Mouse (Mus musculus): ENCODE data around the gene Ugt1a6b. TPM values are rescaled to one million over a fixed set of nuclear protein-coding genes. Genes with fewer than 3 reads are reported as not detected.
"Not testable (repeated sequence)": the region's sequence is repeated elsewhere in the genome, so short reads cannot be mapped to it uniquely, and the experiment has no call there.

The Ugt1a6b gene
- polyA plus RNA-seq, 1 experiment from 2014 or later, result 2.0 TPM

DNA sequence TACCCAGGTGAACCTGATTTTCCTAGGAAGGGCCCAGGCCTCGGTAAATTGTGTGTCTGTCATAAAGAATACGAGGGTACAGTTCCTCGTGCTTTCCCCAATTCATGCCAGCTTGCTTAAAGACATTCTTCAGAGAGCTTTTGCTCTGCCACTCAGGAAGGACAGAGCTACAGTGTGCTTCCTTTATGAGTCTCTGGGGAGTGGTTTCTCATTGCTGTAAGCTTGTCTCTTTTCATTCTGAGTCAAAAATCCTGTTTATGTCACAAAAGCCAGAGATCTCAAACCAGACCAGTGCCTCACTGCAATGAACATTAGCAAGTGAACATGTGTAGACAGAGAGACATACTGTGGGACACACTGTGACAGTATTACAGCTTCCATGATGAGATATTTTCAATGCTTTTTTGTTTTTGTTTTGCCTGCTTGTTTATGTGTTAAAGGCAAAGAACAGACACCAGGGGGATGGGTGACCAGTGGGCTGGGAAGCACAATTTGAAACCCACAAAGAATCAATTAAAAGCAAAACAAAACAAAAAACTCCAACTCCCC is 30.9 kb downstream of the Ugt1a6b start:
- H3K4me3 ChIP-seq (ENCODE audit: low read depth, low read length), result no peak overlapping the region
- peaks cover 2% of the 10 kb centered on the region; the same call in 1 of the 2 replicates for H3K4me1 ChIP-seq (ENCODE audit: control insufficient read depth, insufficient read depth, low read length)
- no peaks in the 10 kb centered on the region for H3K27me3 ChIP-seq (ENCODE audit: control insufficient read depth, insufficient read depth, low read length)
- peak overlapping the region; percentile 34 for H3K27ac ChIP-seq (ENCODE audit: low read length)
- no peaks in the 10 kb centered on the region for H3K36me3 ChIP-seq (ENCODE audit: control insufficient read depth, insufficient read depth, low read length)
- H3K4me2 ChIP-seq (replicated peaks; ENCODE audit: low read depth, low read length), result no peak overlapping the region
- H3K9me3 ChIP-seq (ENCODE audit: control insufficient read depth, low read depth, low read length), result no peaks in the 10 kb centered on the region
- no peak overlapping the region for H3K9ac ChIP-seq (replicated peaks; ENCODE audit: low read depth, low read length)
- 61% methylated on average over 3 of the region's 3 CpGs for WGBS
- ATAC-seq (ENCODE audit: insufficient number of reproducible peaks, insufficient read depth, low FRiP score, low read depth), result 0 out of 2 replicates have a peak, but pooled peaks have one; percentile 43

DNA sequence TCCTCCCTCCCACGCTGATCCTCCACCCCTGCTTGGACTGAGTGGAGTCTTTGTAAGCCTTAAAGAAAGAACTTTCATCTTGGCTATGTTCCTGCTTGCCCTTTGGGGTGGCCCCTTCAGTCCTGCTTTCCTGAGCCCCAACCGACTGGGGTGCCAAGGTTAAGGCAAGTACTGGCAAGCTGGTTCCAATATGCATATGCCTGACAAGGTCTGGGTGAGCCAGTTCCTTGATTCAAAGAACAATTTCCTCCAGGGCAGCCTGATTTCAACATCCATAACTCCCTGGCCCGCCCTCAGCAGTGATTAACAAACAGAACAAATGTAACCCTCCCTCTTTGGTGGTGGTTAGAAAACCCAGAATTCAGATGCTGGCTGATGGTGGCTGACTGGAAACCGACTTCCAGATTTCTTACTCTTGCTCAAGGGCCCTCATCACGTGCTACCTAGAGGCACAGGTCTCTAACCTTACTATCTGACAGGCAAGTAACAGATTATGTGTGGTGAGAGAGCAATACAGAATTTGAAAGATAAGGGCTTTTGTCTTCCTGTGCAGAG is 31.5 kb downstream of the Ugt1a6b start, which contains the start of gene Ugt1a6a:
TSS of gene Ugt1a6a (plus strand) at position 353 of the 555 bp plus-strand sequence.
- not testable (repeated sequence) for H3K9ac ChIP-seq (replicated peaks; ENCODE audit: low read depth, low read length); H3K4me3 ChIP-seq (ENCODE audit: low read depth, low read length); H3K36me3 ChIP-seq (ENCODE audit: control insufficient read depth, insufficient read depth, low read length); H3K9me3 ChIP-seq (ENCODE audit: control insufficient read depth, low read depth, low read length); H3K4me1 ChIP-seq (ENCODE audit: control insufficient read depth, insufficient read depth, low read length); H3K27me3 ChIP-seq (ENCODE audit: control insufficient read depth, insufficient read depth, low read length)
- peak within 1 kb of the TSS; percentile 34 for H3K27ac ChIP-seq (ENCODE audit: low read length)
- WGBS, result 40% methylated on average over 5 of the region's 5 CpGs
- H3K4me2 ChIP-seq (replicated peaks; ENCODE audit: low read depth, low read length), result 0 out of 2 replicates have a peak within 1 kb of the TSS, but pooled peaks have one; percentile 12
- ATAC-seq (ENCODE audit: insufficient number of reproducible peaks, insufficient read depth, low FRiP score, low read depth), result peak; percentile 74; the same call in 1 of the 2 replicates

DNA sequence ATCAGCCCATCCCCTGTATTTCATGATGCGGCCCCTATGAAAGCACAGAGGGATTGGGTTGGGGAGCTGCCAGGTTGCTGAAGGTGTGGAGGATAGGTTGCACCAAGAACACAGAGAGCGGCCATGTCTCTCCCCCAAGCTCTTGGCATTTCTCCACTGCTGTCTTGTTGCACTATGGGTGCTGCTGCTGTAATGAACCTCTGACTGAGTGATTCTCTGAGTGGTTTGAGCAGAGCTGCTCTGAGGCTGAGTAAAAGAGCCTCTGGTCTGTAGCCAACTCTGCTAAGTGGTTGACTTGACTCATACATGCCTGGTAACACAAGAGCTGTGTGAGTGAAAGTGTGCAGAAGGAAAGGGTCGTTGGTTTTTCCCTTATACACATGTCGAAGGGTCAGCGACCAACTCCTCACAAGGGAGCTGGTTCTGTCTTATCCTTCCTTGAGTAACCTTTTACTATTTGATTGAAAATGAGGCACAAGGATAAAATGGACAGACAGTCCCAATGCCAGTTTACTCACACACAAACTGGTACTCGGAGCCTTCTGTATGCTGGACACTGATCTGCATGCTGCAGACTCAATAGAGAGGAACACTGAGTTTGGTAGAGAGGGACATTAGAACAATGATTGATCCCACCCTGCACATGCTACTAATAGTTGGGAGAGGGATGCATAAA is 32.3 kb downstream of the Ugt1a6b start:
- not testable (repeated sequence) for H3K27ac ChIP-seq (ENCODE audit: low read length); H3K4me3 ChIP-seq (ENCODE audit: low read depth, low read length); H3K9ac ChIP-seq (replicated peaks; ENCODE audit: low read depth, low read length); H3K4me1 ChIP-seq (ENCODE audit: control insufficient read depth, insufficient read depth, low read length); H3K9me3 ChIP-seq (ENCODE audit: control insufficient read depth, low read depth, low read length); H3K36me3 ChIP-seq (ENCODE audit: control insufficient read depth, insufficient read depth, low read length); H3K27me3 ChIP-seq (ENCODE audit: control insufficient read depth, insufficient read depth, low read length)
- ATAC-seq (ENCODE audit: insufficient number of reproducible peaks, insufficient read depth, low FRiP score, low read depth), result peak; percentile 51
- 91% methylated on average over 5 of the region's 6 CpGs for WGBS
- H3K4me2 ChIP-seq (replicated peaks; ENCODE audit: low read depth, low read length), result 0 out of 2 replicates have a peak overlapping the region, but pooled peaks have one; percentile 12

DNA sequence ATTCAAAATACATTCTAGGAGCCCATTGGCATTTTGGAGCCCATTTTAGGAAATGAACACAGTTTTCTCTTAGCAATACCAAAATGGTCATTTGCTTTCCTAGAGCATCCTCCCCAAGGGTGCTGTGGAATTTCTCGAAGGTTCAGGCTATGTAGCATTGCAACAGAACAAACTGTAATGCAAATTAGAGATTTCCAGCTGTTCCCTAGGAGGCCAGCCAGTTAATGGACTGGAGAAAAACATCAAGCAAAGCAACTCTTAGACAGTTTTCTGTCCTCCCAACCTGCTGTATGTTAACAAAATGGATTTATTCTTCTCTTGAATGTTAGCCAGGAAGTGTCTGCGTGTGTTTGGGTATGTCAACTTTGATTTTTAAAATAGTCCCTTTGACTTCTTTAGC is 33.6 kb downstream of the Ugt1a6b start:
- no peak overlapping the region for H3K27ac ChIP-seq (ENCODE audit: low read length)
- no peaks in the 10 kb centered on the region for H3K27me3 ChIP-seq (ENCODE audit: control insufficient read depth, insufficient read depth, low read length)
- peaks cover 2% of the 10 kb centered on the region; the same call in 1 of the 2 replicates for H3K4me1 ChIP-seq (ENCODE audit: control insufficient read depth, insufficient read depth, low read length)
- H3K4me3 ChIP-seq (ENCODE audit: low read depth, low read length), result no peak overlapping the region
- 69% methylated on average over 2 of the region's 2 CpGs for WGBS
- no peaks in the 10 kb centered on the region for H3K9me3 ChIP-seq (ENCODE audit: control insufficient read depth, low read depth, low read length)
- no peaks in the 10 kb centered on the region for H3K36me3 ChIP-seq (ENCODE audit: control insufficient read depth, insufficient read depth, low read length)
- H3K9ac ChIP-seq (replicated peaks; ENCODE audit: low read depth, low read length), result no peak overlapping the region
- ATAC-seq (ENCODE audit: insufficient number of reproducible peaks, insufficient read depth, low FRiP score, low read depth), result no peak
- H3K4me2 ChIP-seq (replicated peaks; ENCODE audit: low read depth, low read length), result no peak overlapping the region

DNA sequence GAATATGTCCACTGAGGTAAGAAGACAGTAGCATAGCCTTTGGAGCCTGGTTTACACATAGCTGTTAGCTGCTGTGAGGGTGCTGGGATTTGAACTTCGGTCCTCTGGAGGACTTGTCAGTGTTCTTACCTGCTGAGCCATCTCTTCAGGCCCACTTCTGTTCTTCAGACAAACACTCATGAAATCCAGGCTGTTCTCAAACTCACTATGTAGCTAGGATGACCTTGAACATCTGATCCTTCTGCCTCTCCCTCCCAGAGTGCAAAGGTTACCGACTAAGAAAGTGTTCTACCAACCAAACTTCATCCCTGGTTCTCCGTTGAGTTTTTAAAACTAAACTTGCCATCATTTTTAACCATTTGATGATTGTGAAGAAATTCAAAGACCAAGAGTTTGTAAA is 34.2 kb downstream of the Ugt1a6b start:
- ATAC-seq (ENCODE audit: insufficient number of reproducible peaks, insufficient read depth, low FRiP score, low read depth), result no peak
- Histone ChIP-seq H3K9me3 (ENCODE audit: control insufficient read depth, low read depth, low read length) (no peaks in the 10 kb centered on the region), H3K4me3 (ENCODE audit: low read depth, low read length) (no peak overlapping the region), H3K27ac (ENCODE audit: low read length) (no peak overlapping the region), H3K9ac (replicated peaks; ENCODE audit: low read depth, low read length) (no peak overlapping the region), H3K4me2 (replicated peaks; ENCODE audit: low read depth, low read length) (no peak overlapping the region), H3K36me3 (ENCODE audit: control insufficient read depth, insufficient read depth, low read length) (no peaks in the 10 kb centered on the region), H3K27me3 (ENCODE audit: control insufficient read depth, insufficient read depth, low read length) (no peaks in the 10 kb centered on the region), H3K4me1 (ENCODE audit: control insufficient read depth, insufficient read depth, low read length) (peaks cover 2% of the 10 kb centered on the region; the same call in 1 of the 2 replicates)
- WGBS, result 84% methylated on average over 3 of the region's 3 CpGs

DNA sequence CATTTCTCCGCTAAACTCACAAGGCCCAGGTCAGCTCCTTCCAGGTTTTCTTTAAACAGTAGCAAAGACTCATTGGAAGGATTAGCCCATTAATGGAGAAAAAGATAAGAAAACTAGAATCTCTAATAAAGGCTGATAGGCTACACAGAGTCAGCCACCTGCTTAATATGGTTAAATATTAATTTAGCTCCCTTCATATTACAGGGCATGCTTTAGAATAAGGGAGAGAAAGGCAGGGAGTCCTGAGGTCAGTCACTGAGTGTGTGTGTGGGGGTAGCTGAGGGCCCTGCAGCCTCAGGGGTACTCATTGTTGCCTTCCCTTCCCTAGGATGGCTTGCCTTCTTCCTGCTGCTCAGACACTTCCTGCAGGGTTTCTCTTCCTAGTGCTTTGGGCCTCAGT is 35.1 kb downstream of the Ugt1a6b start:
- H3K4me2 ChIP-seq (replicated peaks; ENCODE audit: low read depth, low read length), result no peak overlapping the region
- H3K27me3 ChIP-seq (ENCODE audit: control insufficient read depth, insufficient read depth, low read length), result no peaks in the 10 kb centered on the region
- WGBS, result 85% methylated on average over 1 of the region's 1 CpGs
- no peak overlapping the region for H3K9ac ChIP-seq (replicated peaks; ENCODE audit: low read depth, low read length)
- no peaks in the 10 kb centered on the region for H3K36me3 ChIP-seq (ENCODE audit: control insufficient read depth, insufficient read depth, low read length)
- H3K27ac ChIP-seq (ENCODE audit: low read length), result no peak overlapping the region
- peaks cover 2% of the 10 kb centered on the region; the same call in 1 of the 2 replicates for H3K4me1 ChIP-seq (ENCODE audit: control insufficient read depth, insufficient read depth, low read length)
- no peak overlapping the region for H3K4me3 ChIP-seq (ENCODE audit: low read depth, low read length)
- no peaks in the 10 kb centered on the region for H3K9me3 ChIP-seq (ENCODE audit: control insufficient read depth, low read depth, low read length)
- ATAC-seq (ENCODE audit: insufficient number of reproducible peaks, insufficient read depth, low FRiP score, low read depth), result no peak

DNA sequence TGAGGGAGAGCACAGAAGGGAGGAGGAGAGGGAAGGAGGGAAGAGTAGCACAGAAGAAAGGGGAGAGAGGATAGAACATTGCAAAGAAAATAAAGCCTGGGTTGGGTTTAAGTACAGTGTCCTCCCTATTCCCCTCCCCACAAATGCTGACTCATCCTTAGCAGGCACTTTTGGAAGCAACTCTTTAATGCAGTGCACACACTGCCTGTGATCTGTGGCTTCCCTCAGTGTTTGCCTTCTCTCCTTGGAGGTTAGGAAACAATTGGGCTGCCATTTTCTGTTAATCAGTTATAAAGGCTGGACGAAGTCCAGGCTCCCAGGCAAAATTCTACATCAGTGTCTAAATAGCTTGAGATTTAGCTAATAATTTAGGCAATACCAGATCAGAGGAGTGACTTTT is 37.4 kb downstream of the Ugt1a6b start:
- ATAC-seq (ENCODE audit: insufficient number of reproducible peaks, insufficient read depth, low FRiP score, low read depth), result peak; percentile 83; the same call in 1 of the 2 replicates
- not testable (repeated sequence) for H3K27ac ChIP-seq (ENCODE audit: low read length); H3K4me2 ChIP-seq (replicated peaks; ENCODE audit: low read depth, low read length); H3K9me3 ChIP-seq (ENCODE audit: control insufficient read depth, low read depth, low read length); H3K9ac ChIP-seq (replicated peaks; ENCODE audit: low read depth, low read length); H3K4me3 ChIP-seq (ENCODE audit: low read depth, low read length); H3K27me3 ChIP-seq (ENCODE audit: control insufficient read depth, insufficient read depth, low read length); H3K4me1 ChIP-seq (ENCODE audit: control insufficient read depth, insufficient read depth, low read length); H3K36me3 ChIP-seq (ENCODE audit: control insufficient read depth, insufficient read depth, low read length)
- 54% methylated on average over 1 of the region's 1 CpGs for WGBS

DNA sequence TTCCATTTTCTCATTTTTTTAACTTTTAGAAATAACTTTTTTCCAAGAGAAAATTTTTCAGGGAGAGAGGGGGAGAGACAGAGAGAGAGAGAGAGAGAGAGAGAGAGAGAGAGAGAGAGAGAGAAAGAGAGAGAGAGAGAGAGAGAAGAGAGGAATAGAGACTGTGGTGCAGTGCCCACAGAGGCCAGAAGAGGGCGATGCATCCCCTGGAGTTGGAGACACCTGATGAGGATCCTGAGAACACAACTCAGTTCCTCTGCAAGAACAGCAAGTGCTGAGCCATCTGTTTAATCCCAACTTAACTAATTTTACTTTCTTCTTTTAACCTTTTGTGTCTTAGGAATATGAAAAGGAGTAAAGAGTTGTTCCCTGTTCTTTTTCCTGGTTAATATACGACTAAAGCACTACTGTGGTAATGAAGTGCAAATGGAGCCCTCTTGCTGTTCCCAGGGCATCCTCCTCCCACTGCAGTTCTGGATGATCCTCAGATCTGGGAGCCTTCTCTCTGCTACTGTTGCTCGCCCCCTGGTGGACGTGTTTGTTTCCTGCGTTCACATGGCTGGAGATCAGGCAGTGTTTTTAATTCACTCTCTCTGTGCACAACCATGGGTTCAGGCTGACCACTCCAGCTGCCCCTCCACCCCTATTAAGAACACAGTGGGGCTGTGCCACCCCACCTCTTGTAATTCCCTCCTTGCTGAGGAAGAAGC is 41.1 kb downstream of the Ugt1a6b start:
- H3K4me2 ChIP-seq (replicated peaks; ENCODE audit: low read depth, low read length); H3K9ac ChIP-seq (replicated peaks; ENCODE audit: low read depth, low read length); H3K36me3 ChIP-seq (ENCODE audit: control insufficient read depth, insufficient read depth, low read length); H3K4me1 ChIP-seq (ENCODE audit: control insufficient read depth, insufficient read depth, low read length); H3K4me3 ChIP-seq (ENCODE audit: low read depth, low read length); H3K27me3 ChIP-seq (ENCODE audit: control insufficient read depth, insufficient read depth, low read length); H3K27ac ChIP-seq (ENCODE audit: low read length); H3K9me3 ChIP-seq (ENCODE audit: control insufficient read depth, low read depth, low read length): not testable (repeated sequence)
- WGBS, result 3% methylated on average over 5 of the region's 5 CpGs
- peak; percentile 33; the same call in 1 of the 2 replicates for ATAC-seq (ENCODE audit: insufficient number of reproducible peaks, insufficient read depth, low FRiP score, low read depth)
